Mouse (Mus musculus) MEL (cell line): Measurements from ENCODE around the gene Padi4. TPM values are rescaled to one million over a fixed set of nuclear protein-coding genes. Genes with fewer than 3 reads are reported as not detected.

ENCODE experiments used
- DNase-seq: peaks from one replicate; pipeline ENCODE4 v3.0.0; 2011; ENCODE audit warnings: low read depth, low spot score
- H3K27ac ChIP-seq: 2 replicates; pipeline ENCODE4 v1.5.1; 2012; ENCODE audit warnings: low read depth, mild to moderate bottlenecking, control low read depth, low read length, moderate library complexity; ENCODE audit not compliant: control insufficient read depth
- H3K27me3 ChIP-seq, 2 experiments: fragments of 150-350 bp in 1 of 2; sonication (generic) in 1 of 2; 2 replicates each; pipeline ENCODE4 v1.6.1; 2012; ENCODE audit warnings: low read length in 2 of 2, mild to moderate bottlenecking in 2 of 2, improper control_type of control experiment in 1 of 2, moderate library complexity in 1 of 2; ENCODE audit not compliant: insufficient read depth in 2 of 2, control insufficient read depth in 1 of 2
- H3K36me3 ChIP-seq, 2 experiments: 2 replicates each; pipeline ENCODE4 v1.6.1; 2012 to 2014; ENCODE audit warnings: low read length in 2 of 2, improper control_type of control experiment in 1 of 2, inconsistent platforms in 1 of 2, mild to moderate bottlenecking in 1 of 2; ENCODE audit not compliant: insufficient read depth in 2 of 2, control insufficient read depth in 1 of 2
- H3K4me1 ChIP-seq, 2 experiments: fragments of 150-350 bp in 1 of 2; sonication (generic) in 1 of 2; 2 replicates each; pipeline ENCODE4 v1.6.1; 2012; ENCODE audit warnings: low read length in 2 of 2, improper control_type of control experiment in 1 of 2, mild to moderate bottlenecking in 1 of 2; ENCODE audit not compliant: insufficient read depth in 2 of 2, control insufficient read depth in 1 of 2
- H3K4me3 ChIP-seq, 2 experiments: fragments of 150-350 bp in 1 of 2; sonication (generic) in 1 of 2; 2 replicates each; pipeline ENCODE4 v1.5.1; 2012; ENCODE audit warnings: low read depth in 2 of 2, low read length in 2 of 2, mild to moderate bottlenecking in 2 of 2, moderate library complexity in 2 of 2, control low read depth in 1 of 2, improper control_type of control experiment in 1 of 2; ENCODE audit not compliant: control insufficient read depth in 1 of 2, insufficient read depth in 1 of 2
- H3K79me2 ChIP-seq: 2 replicates; pipeline ENCODE4 v1.6.1; 2012; ENCODE audit warnings: mild to moderate bottlenecking, low read length, moderate library complexity; ENCODE audit not compliant: control insufficient read depth, poor library complexity, insufficient read depth
- H3K9ac ChIP-seq: 2 replicates; pipeline ENCODE4 v1.6.1; 2012; ENCODE audit warnings: low read depth, mild to moderate bottlenecking, control low read depth, low read length, moderate library complexity; ENCODE audit not compliant: control insufficient read depth, poor library complexity, severe bottlenecking
- H3K9me3 ChIP-seq: fragments of 150-350 bp; sonication (generic); replicated peaks from 2 replicates; pipeline ENCODE4 v1.6.1; 2012; ENCODE audit warnings: mild to moderate bottlenecking, low read length, improper control_type of control experiment, moderate library complexity; ENCODE audit not compliant: insufficient read depth
- BHLHE40 ChIP-seq: IDR thresholded peaks from 2 replicates; pipeline ENCODE4 v1.6.1; 2012; ENCODE audit warnings: low read depth, mild to moderate bottlenecking, inconsistent platforms, low read length, improper control_type of control experiment, borderline replicate concordance
- CHD1 ChIP-seq: IDR thresholded peaks from 2 replicates; pipeline ENCODE4 v1.6.1; 2012; ENCODE audit warnings: low read depth, mild to moderate bottlenecking, inconsistent platforms, low read length, improper control_type of control experiment
- CHD2 ChIP-seq: IDR thresholded peaks from 2 replicates; pipeline ENCODE4 v1.6.1; 2011; ENCODE audit warnings: low read length, improper control_type of control experiment
- ELF1 ChIP-seq: IDR thresholded peaks from 2 replicates; pipeline ENCODE4 v1.6.1; 2014; ENCODE audit warnings: low read depth, mild to moderate bottlenecking, inconsistent platforms, low read length, improper control_type of control experiment, moderate library complexity
- EP300 ChIP-seq, 2 experiments: IDR thresholded peaks; 2 replicates each; pipeline ENCODE4 v1.6.1; 2011; ENCODE audit warnings: improper control_type of control experiment in 2 of 2, low read length in 2 of 2, low read depth in 1 of 2, mild to moderate bottlenecking in 1 of 2
- GABPA ChIP-seq: IDR thresholded peaks from 2 replicates; pipeline ENCODE4 v1.6.1; 2012; ENCODE audit warnings: low read depth, mild to moderate bottlenecking, inconsistent platforms, low read length, improper control_type of control experiment, moderate library complexity
- GATA1 ChIP-seq: IDR thresholded peaks from 2 replicates; pipeline ENCODE4 v1.6.1; 2011; ENCODE audit warnings: low read depth, low read length, improper control_type of control experiment
- JUND ChIP-seq: IDR thresholded peaks from 2 replicates; pipeline ENCODE4 v1.6.1; 2011; ENCODE audit warnings: low read depth, mild to moderate bottlenecking, improper control_type of control experiment, low read length
- MAX ChIP-seq: IDR thresholded peaks from 2 replicates; pipeline ENCODE4 v1.6.1; 2011; ENCODE audit warnings: low read length, improper control_type of control experiment
- MAZ ChIP-seq: IDR thresholded peaks from 2 replicates; pipeline ENCODE4 v1.6.1; 2012; ENCODE audit warnings: low read depth, mild to moderate bottlenecking, inconsistent platforms, low read length, improper control_type of control experiment
- MEF2A ChIP-seq: IDR thresholded peaks from 2 replicates; pipeline ENCODE4 v1.6.1; 2014; ENCODE audit warnings: low read depth, mild to moderate bottlenecking, inconsistent platforms, low read length, improper control_type of control experiment; ENCODE audit not compliant: poor library complexity, insufficient replicate concordance, severe bottlenecking; ENCODE audit errors: extremely low read depth
- MXI1 ChIP-seq: IDR thresholded peaks from 2 replicates; pipeline ENCODE4 v1.6.1; 2011; ENCODE audit warnings: mild to moderate bottlenecking, low read depth, low read length, improper control_type of control experiment
- MYC ChIP-seq: IDR thresholded peaks from 2 replicates; pipeline ENCODE4 v1.6.1; 2011; ENCODE audit warnings: low read depth, mild to moderate bottlenecking, low read length, improper control_type of control experiment, moderate library complexity
- NELFE ChIP-seq: IDR thresholded peaks from 2 replicates; pipeline ENCODE4 v1.6.1; 2011; ENCODE audit warnings: low read depth, low read length, improper control_type of control experiment
- POLR2A ChIP-seq, 2 experiments: IDR thresholded peaks; 2 replicates each; pipeline ENCODE4 v1.6.1; 2011 to 2012; ENCODE audit warnings: low read length in 2 of 2, mild to moderate bottlenecking in 2 of 2, control low read depth in 1 of 2, improper control_type of control experiment in 1 of 2, low read depth in 1 of 2, moderate library complexity in 1 of 2; ENCODE audit not compliant: control insufficient read depth in 1 of 2, insufficient read depth in 1 of 2, poor library complexity in 1 of 2
- POLR2AphosphoS2 ChIP-seq: IDR thresholded peaks from 2 replicates; pipeline ENCODE4 v1.6.1; 2011; ENCODE audit warnings: low read length, improper control_type of control experiment
- POLR2AphosphoS5 ChIP-seq: IDR thresholded peaks from 2 replicates; pipeline ENCODE4 v1.6.1; 2012; ENCODE audit warnings: low read depth, borderline replicate concordance, mild to moderate bottlenecking, inconsistent platforms, low read length, moderate library complexity, mixed read lengths
- TBP ChIP-seq: IDR thresholded peaks from 2 replicates; pipeline ENCODE4 v1.8.0; 2011; ENCODE audit warnings: low read depth, low read length, improper control_type of control experiment
- UBTF ChIP-seq: IDR thresholded peaks from 2 replicates; pipeline ENCODE4 v1.6.1; 2012; ENCODE audit warnings: low read depth, mild to moderate bottlenecking, inconsistent platforms, low read length, improper control_type of control experiment, moderate library complexity, borderline replicate concordance; ENCODE audit not compliant: insufficient read depth
- ZC3H11A ChIP-seq: IDR thresholded peaks from 2 replicates; pipeline ENCODE4 v1.6.1; 2012; ENCODE audit warnings: low read depth, mild to moderate bottlenecking, inconsistent platforms, low read length, improper control_type of control experiment
- ZMIZ1 ChIP-seq: IDR thresholded peaks from 2 replicates; pipeline ENCODE4 v1.6.1; 2012; ENCODE audit warnings: low read depth, mild to moderate bottlenecking, inconsistent platforms, low read length, improper control_type of control experiment, moderate library complexity
- polyA plus RNA-seq, 2 experiments: library from polyadenylated mRNA; stranded (reverse) in 1 of 2; unstranded in 1 of 2; fragments of >175 nt in 1 of 2; fragments of >200 nt in 1 of 2; gene quantifications; 2 replicates each; pipeline versions ENCODE4 v1.2.1 to v1.2.4; 2012; ENCODE audit warnings: low replicate concordance in 2 of 2, low read depth in 1 of 2; ENCODE audit not compliant: insufficient read length in 2 of 2, insufficient read depth in 1 of 2, missing spikeins in 1 of 2
- total RNA-seq: library from RNA; depleted of rRNA; stranded (reverse); fragments of 300-350 nt; gene quantifications from 2 replicates; pipeline ENCODE4 v1.2.3, GENCODE M21; 2012

The Padi4 gene
- total and polyA plus RNA-seq, 3 experiments = not detected

DNA sequence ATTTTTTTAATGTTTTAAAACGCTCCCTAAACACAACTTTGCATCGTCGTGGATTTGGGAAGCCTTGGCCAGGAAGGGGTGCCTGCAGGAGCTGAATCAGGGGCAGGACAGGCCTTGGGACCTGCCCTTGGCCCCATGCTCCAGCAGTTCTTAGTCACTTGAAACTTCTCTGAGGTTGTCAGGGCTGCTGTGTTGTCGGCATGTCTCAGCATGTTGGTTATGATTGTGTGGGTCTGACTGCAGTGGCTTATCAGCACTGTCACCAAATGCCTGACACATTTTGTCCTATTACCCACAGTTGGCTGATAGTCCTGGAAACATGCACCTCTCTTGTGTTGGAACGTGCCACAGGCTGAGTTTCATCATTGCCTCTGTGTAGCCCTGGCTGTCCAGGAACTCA, 53.9 kb downstream of the Padi4 start:
- Histone ChIP-seq H3K9me3 (no peaks in the 10 kb centered on the region), H3K4me1 (no peaks in the 10 kb centered on the region), H3K79me2 (no peaks in the 10 kb centered on the region), H3K27ac (no peak overlapping the region), H3K4me3 (no peak overlapping the region), H3K36me3 (peaks cover 0 to 20% of the 10 kb centered on the region in 2 experiments; a peak in 2 of 4 replicates), H3K27me3 (no peaks in the 10 kb centered on the region), H3K9ac (no peak overlapping the region)
- no peak for TF ChIP-seq NELFE
- 0 out of 4 replicates have a peak, but pooled peaks of 1 of the 2 experiments have one; percentile 13 for TF ChIP-seq POLR2A (IDR thresholded peaks at IDR 0.05; ENCODE audit: control insufficient read depth in 1 of 2, insufficient read depth in 1 of 2, low read depth in 1 of 2, low read length in 2 of 2, poor library complexity in 1 of 2)
- DNase-seq = no peak

DNA sequence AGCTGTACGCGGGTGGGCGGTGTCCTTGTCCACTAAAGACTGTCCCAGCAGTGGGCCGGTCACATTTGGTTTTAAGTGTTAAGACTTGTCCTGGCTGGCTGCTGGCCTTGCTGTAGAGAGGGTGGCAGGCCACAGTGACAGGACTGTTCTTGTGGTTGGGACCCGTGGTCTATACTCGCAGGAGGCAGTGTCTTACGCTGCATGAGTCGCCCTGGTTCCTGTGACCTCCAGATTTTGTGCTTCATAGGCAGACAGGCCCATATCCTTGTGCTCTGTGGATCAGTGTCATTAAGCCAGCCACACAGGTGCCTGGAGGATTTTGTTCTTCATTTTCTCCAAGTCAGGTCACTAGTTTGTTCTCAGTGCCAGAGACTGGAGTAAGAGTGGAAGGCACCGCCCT, 55.6 kb downstream of the Padi4 start:
- H3K9me3 ChIP-seq = no peaks in the 10 kb centered on the region

DNA sequence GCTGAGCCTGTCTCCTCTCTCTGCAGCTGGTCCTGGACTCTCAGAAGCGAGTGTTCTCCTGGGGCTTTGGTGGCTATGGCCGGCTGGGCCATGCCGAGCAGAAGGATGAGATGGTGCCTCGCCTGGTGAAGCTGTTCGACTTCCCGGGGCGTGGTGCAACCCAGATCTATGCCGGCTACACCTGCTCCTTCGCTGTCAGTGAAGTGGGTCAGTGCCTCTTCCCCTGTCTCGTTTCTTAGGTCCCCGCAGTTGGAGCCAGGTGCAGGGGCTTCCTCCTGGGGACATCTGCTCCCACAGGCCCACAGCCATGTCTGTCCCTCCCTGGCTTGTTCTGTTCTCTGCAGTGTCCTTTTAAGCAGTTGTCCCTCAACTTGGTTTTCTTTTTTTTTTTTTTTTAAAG, 57.0 kb downstream of the Padi4 start:
- no peaks in the 10 kb centered on the region for H3K79me2 ChIP-seq
- H3K36me3 ChIP-seq = peaks cover 0 to 26% of the 10 kb centered on the region in 2 experiments; a peak in 2 of 4 replicates
- no peaks in the 10 kb centered on the region for H3K4me1 ChIP-seq
- H3K27me3 ChIP-seq = no peaks in the 10 kb centered on the region
- no peaks in the 10 kb centered on the region for H3K9me3 ChIP-seq
- DNase-seq = no peak
- no peak overlapping the region for H3K9ac ChIP-seq
- TF ChIP-seq CHD2 (no peak), GABPA (no peak), JUND (no peak), CHD1 (no peak), POLR2AphosphoS2 (no peak; the same call in 1 of the 2 replicates), TBP (no peak), EP300 (IDR thresholded peaks at IDR 0.05; ENCODE audit: low read depth in 1 of 2, low read length in 2 of 2) (no peak), ZMIZ1 (no peak), MYC (no peak), MAX (no peak), GATA1 (no peak), ZC3H11A (no peak), UBTF (no peak), BHLHE40 (no peak), MXI1 (no peak), MEF2A (no peak), ELF1 (no peak), POLR2AphosphoS5 (no peak), MAZ (no peak)
- H3K4me3 ChIP-seq = no peak overlapping the region
- H3K27ac ChIP-seq = no peak overlapping the region

More for the DNA sequence above, 55.6 kb downstream of the Padi4 start:
- no peak overlapping the region for H3K4me3 ChIP-seq
- H3K4me1 ChIP-seq = no peaks in the 10 kb centered on the region
- H3K27me3 ChIP-seq = no peaks in the 10 kb centered on the region
- no peak overlapping the region for H3K9ac ChIP-seq
- no peak for TF ChIP-seq EP300 (IDR thresholded peaks at IDR 0.05; ENCODE audit: low read depth in 1 of 2, low read length in 2 of 2)
- 0 out of 4 replicates have a peak, but pooled peaks of 1 of the 2 experiments have one; percentile 10 for TF ChIP-seq POLR2A (IDR thresholded peaks at IDR 0.05; ENCODE audit: control insufficient read depth in 1 of 2, insufficient read depth in 1 of 2, low read depth in 1 of 2, low read length in 2 of 2, poor library complexity in 1 of 2)
- TF ChIP-seq MYC = no peak
- TF ChIP-seq POLR2AphosphoS5 = no peak
- no peak for DNase-seq
- H3K79me2 ChIP-seq = no peaks in the 10 kb centered on the region
- H3K36me3 ChIP-seq = peaks cover 0 to 26% of the 10 kb centered on the region in 2 experiments; a peak in 2 of 4 replicates
- no peak overlapping the region for H3K27ac ChIP-seq
